In genomic region chr1:171355812-171356340, GRCm38 (mm10) we compare ENCODE assay signal across 9 mouse cellular contexts. TPM values are rescaled to one million over a fixed set of nuclear protein-coding genes. Genes with fewer than 3 reads are reported as not detected.
DNase-seq lines count a peak whose midpoint lies in the region; ATAC-seq and TF ChIP-seq lines count a peak whose summit lies in the region.
"Had no signal": no experiment of that assay in that cellular context is flagged by ENCODE, and none has a peak within 500 bp of the region (broad histone marks: within the 10 kb centered on the region; RNA-seq: fewer than 3 reads in every experiment).

No protein-coding gene starts in this region.

- peak; percentile 64 for TF ChIP-seq CTCF in Patski (IDR thresholded peaks at IDR 0.05)

- POLR2A ChIA-PET in Patski (lab: Charles Lee) = interaction anchor here (0.6 kb wide), 1 partner anchor 1538 kb away, joined by 3 read pairs; no protein-coding TSS in a partner anchor

- DNase-seq in kidney, postnatal 36 days = peak; percentile 23 to 68
- DNase-seq in kidney, adult 11 months = no peak
- peak; percentile 92 for DNase-seq in CD4-positive, CD25-positive, alpha-beta regulatory T cell, adult 2 months (ENCODE audit: low read depth, low spot score)
- no peak for DNase-seq in Patski (ENCODE audit: low read depth, low spot score)
- no peak for DNase-seq in frontal cortex, adult 2 months (ENCODE audit: extremely low spot score in 1 of 2, low spot score in 1 of 2)

- no peak for ATAC-seq in Patski
- ATAC-seq in megakaryocyte, adult 5-6 weeks (ENCODE audit: poor library complexity, severe bottlenecking) = peak; percentile 58
- no peak for ATAC-seq in monocyte, adult 5-6 weeks (replicated peaks; ENCODE audit: insufficient number of reproducible peaks, low FRiP score, low TSS enrichment, poor library complexity, severe bottlenecking)
- no peak for ATAC-seq in cerebellum, adult (ENCODE audit: insufficient number of reproducible peaks, low FRiP score, low TSS enrichment)

- in situ Hi-C loops in Patski (cut with MboI; ENCODE audit: low pct_unique_long_range_greater_than_20kb) = loop anchor here (5.0 to 10.0 kb wide), 2 partner anchors 34 to 241 kb away; partner anchors contain the start of gene Cfap126

- CTCF ChIA-PET in Patski (lab: Charles Lee) = interaction anchor here (0.7 to 6.0 kb wide), 6 partner anchors 11 to 225 kb away, joined by 3 to 37 read pairs (median 3); partner anchors contain the start of gene Nit1

- no peaks in the 10 kb centered on the region for H3K27me3 ChIP-seq in Patski
- H3K27me3 ChIP-seq: neural tube, embryonic 12.5 days had no signal

RNA-seq across cellular contexts. Expression of gene Klhdc9, which starts 4.7 kb away (rescaled TPM):
- polyA plus RNA-seq in Patski (2021) = not detected
- 0.09 TPM in 1 of 2 replicates, not detected in the other for total RNA-seq in megakaryocyte, adult 5-6 weeks (2015)
- total RNA-seq in megakaryocyte, adult 5-6 weeks (2017) = 0.16 and 0.59 TPM in 2 replicates
- total RNA-seq in monocyte, adult 5-6 weeks (2017) = not detected in 3 replicates
- polyA plus RNA-seq in frontal cortex, adult 2 months (2012; rRNA removed) = 7.9 and 9.0 TPM in 2 replicates

RNA-seq across cellular contexts. Expression of gene Pfdn2, which starts 10.4 kb away (rescaled TPM):
- polyA plus RNA-seq in Patski (2021) = 164 TPM
- total RNA-seq in megakaryocyte, adult 5-6 weeks (2015) = 26.1 and 38.4 TPM in 2 replicates
- total RNA-seq in megakaryocyte, adult 5-6 weeks (2017) = 16.0 and 27.3 TPM in 2 replicates
- 26.8 to 86.9 TPM (median 34.0 TPM) in 3 replicates for total RNA-seq in monocyte, adult 5-6 weeks (2017)
- 137 and 151 TPM in 2 replicates for polyA plus RNA-seq in frontal cortex, adult 2 months (2012; rRNA removed)

RNA-seq across cellular contexts. Expression of gene Nit1, which starts 10.4 kb away (rescaled TPM):
- polyA plus RNA-seq in Patski (2021) = 74.1 TPM
- 6.5 and 9.7 TPM in 2 replicates for total RNA-seq in megakaryocyte, adult 5-6 weeks (2015)
- total RNA-seq in megakaryocyte, adult 5-6 weeks (2017) = 37.1 and 39.2 TPM in 2 replicates
- 35.1 to 41.2 TPM (median 36.1 TPM) in 3 replicates for total RNA-seq in monocyte, adult 5-6 weeks (2017)
- polyA plus RNA-seq in frontal cortex, adult 2 months (2012; rRNA removed) = 68.2 and 71.3 TPM in 2 replicates

RNA-seq across cellular contexts. Expression of gene Nectin4, which starts 14.0 kb away (rescaled TPM):
- 0.04 TPM for polyA plus RNA-seq in Patski (2021)
- total RNA-seq in megakaryocyte, adult 5-6 weeks (2015) = 0.66 and 1.2 TPM in 2 replicates
- total RNA-seq in megakaryocyte, adult 5-6 weeks (2017) = 1.3 and 2.1 TPM in 2 replicates
- 2.0 to 3.9 TPM (median 2.5 TPM) in 3 replicates for total RNA-seq in monocyte, adult 5-6 weeks (2017)
- 2.6 and 3.1 TPM in 2 replicates for polyA plus RNA-seq in frontal cortex, adult 2 months (2012; rRNA removed)

RNA-seq across cellular contexts. Expression of gene Dedd, which starts 26.9 kb away (rescaled TPM):
- 55.0 TPM for polyA plus RNA-seq in Patski (2021)
- 22.4 and 23.6 TPM in 2 replicates for total RNA-seq in megakaryocyte, adult 5-6 weeks (2015)
- total RNA-seq in megakaryocyte, adult 5-6 weeks (2017) = 12.1 and 13.1 TPM in 2 replicates
- total RNA-seq in monocyte, adult 5-6 weeks (2017) = 9.8 to 12.6 TPM (median 11.4 TPM) in 3 replicates
- polyA plus RNA-seq in frontal cortex, adult 2 months (2012; rRNA removed) = 54.6 and 58.1 TPM in 2 replicates

Comparison
In these comparisons a context has a peak if more than half of its experiments do, and no peak if none do; other contexts are left out.
1. DNase-seq: peak in kidney, postnatal 36 days (2 of 2) and CD4-positive, CD25-positive, alpha-beta regulatory T cell, adult 2 months (single experiment); none in kidney, adult 11 months (single experiment), Patski (single experiment) and frontal cortex, adult 2 months (0 of 2).